Mouse (Mus musculus): ENCODE measurements around the gene Serpinb6c. TPM values are rescaled to one million over a fixed set of nuclear protein-coding genes. Genes with fewer than 3 reads are reported as not detected.
"Not testable (repeated sequence)": the region's sequence is repeated elsewhere in the genome, so short reads cannot be mapped to it uniquely, and the experiment has no call there.

Serpinb6c gene
- total RNA-seq (2015) (not detected in 2 replicates), total RNA-seq (2017) (not detected in 2 replicates)

GRCm38 (mm10) chr13:33905176-33905954 is at the start of gene Serpinb6c:
TSS of gene Serpinb6c (minus strand) at chr13:33905708.
- no peak for ATAC-seq (ENCODE audit: poor library complexity, severe bottlenecking)

- ATAC-seq (ENCODE audit: poor library complexity, severe bottlenecking): no peak
Observed at GRCm38 (mm10) chr13:33952947-33953346, 47.4 kb upstream of the Serpinb6c start.

GRCm38 (mm10) chr13:33952075-33952449 is 46.6 kb upstream of the Serpinb6c start:
- no peak for ATAC-seq (ENCODE audit: poor library complexity, severe bottlenecking)

- no peak for ATAC-seq (ENCODE audit: poor library complexity, severe bottlenecking)
Observed at GRCm38 (mm10) chr13:33951308-33952074, 46.0 kb upstream of the Serpinb6c start.

GRCm38 (mm10) chr13:33942212-33942779 is 36.8 kb upstream of the Serpinb6c start:
- no peak for ATAC-seq (ENCODE audit: poor library complexity, severe bottlenecking)

GRCm38 (mm10) chr13:33941288-33941808 is 35.8 kb upstream of the Serpinb6c start:
- ATAC-seq (ENCODE audit: poor library complexity, severe bottlenecking): no peak

GRCm38 (mm10) chr13:33937587-33937986 is 32.1 kb upstream of the Serpinb6c start:
- not testable (repeated sequence) for ATAC-seq (ENCODE audit: poor library complexity, severe bottlenecking)

GRCm38 (mm10) chr13:33937151-33937550 is 31.6 kb upstream of the Serpinb6c start:
- ATAC-seq (ENCODE audit: poor library complexity, severe bottlenecking): no peak

- no peak for ATAC-seq (ENCODE audit: poor library complexity, severe bottlenecking)
Observed at GRCm38 (mm10) chr13:33935465-33936181, 30.1 kb upstream of the Serpinb6c start.

GRCm38 (mm10) chr13:33934743-33935142 is 29.2 kb upstream of the Serpinb6c start:
- ATAC-seq (ENCODE audit: poor library complexity, severe bottlenecking): no peak

GRCm38 (mm10) chr13:33930912-33931311 is 25.4 kb upstream of the Serpinb6c start:
- ATAC-seq (ENCODE audit: poor library complexity, severe bottlenecking): no peak

- ATAC-seq (ENCODE audit: poor library complexity, severe bottlenecking): no peak
Observed at GRCm38 (mm10) chr13:33930281-33930680, 24.8 kb upstream of the Serpinb6c start.

- no peak for ATAC-seq (ENCODE audit: poor library complexity, severe bottlenecking)
Observed at GRCm38 (mm10) chr13:33921699-33922098, 16.2 kb upstream of the Serpinb6c start.

GRCm38 (mm10) chr13:33921041-33921440 is 15.5 kb upstream of the Serpinb6c start:
- no peak for ATAC-seq (ENCODE audit: poor library complexity, severe bottlenecking)

GRCm38 (mm10) chr13:33906821-33907220 is 1.3 kb upstream of the Serpinb6c start:
- ATAC-seq (ENCODE audit: poor library complexity, severe bottlenecking): no peak

- ATAC-seq (ENCODE audit: poor library complexity, severe bottlenecking): no peak
Observed at GRCm38 (mm10) chr13:33903290-33903689, 2.2 kb downstream of the Serpinb6c start.

GRCm38 (mm10) chr13:33894207-33894606 is 11.3 kb downstream of the Serpinb6c start:
- ATAC-seq (ENCODE audit: poor library complexity, severe bottlenecking): no peak

GRCm38 (mm10) chr13:33843308-33843707 is 62.2 kb downstream of the Serpinb6c start, which contains the start of gene Serpinb6e:
TSS of gene Serpinb6e (minus strand) at chr13:33843408.
- no peak for ATAC-seq (ENCODE audit: poor library complexity, severe bottlenecking)

GRCm38 (mm10) chr13:33830751-33831150 is 74.8 kb downstream of the Serpinb6c start:
- ATAC-seq (ENCODE audit: poor library complexity, severe bottlenecking): no peak
